Mouse (Mus musculus): ENCODE data around the gene Rpl38.

Rpl38 gene
- long read RNA-seq, experiment 1, transcript Rpl38-203 (4 exons, 457 nt): minor isoform, 59 of 647 reads
- long read RNA-seq, experiment 1, transcript Rpl38-201 (5 exons, 364 nt): minor isoform, 195 of 647 reads
- long read RNA-seq, experiment 1, transcript Rpl38-204 (5 exons, 371 nt): major isoform, 359 of 647 reads
- long read RNA-seq, experiment 1, transcript Rpl38-202 (5 exons, 345 nt): minor isoform, 18 of 647 reads
- long read RNA-seq, experiment 1, partial matches to known transcripts: 1 of 647 reads
- long read RNA-seq, experiment 1, other reads (novel, unspliced or antisense): 15 of 647 reads
- long read RNA-seq, experiment 2, transcript Rpl38-204 (5 exons, 371 nt): major isoform, 287 of 540 reads
- long read RNA-seq, experiment 2, transcript Rpl38-201 (5 exons, 364 nt): minor isoform, 189 of 540 reads
- long read RNA-seq, experiment 2, transcript Rpl38-203 (4 exons, 457 nt): minor isoform, 40 of 540 reads
- long read RNA-seq, experiment 2, transcript Rpl38-202 (5 exons, 345 nt): minor isoform, 14 of 540 reads
- long read RNA-seq, experiment 2, partial matches to known transcripts: 0 of 540 reads
- long read RNA-seq, experiment 2, other reads (novel, unspliced or antisense): 10 of 540 reads

DNA sequence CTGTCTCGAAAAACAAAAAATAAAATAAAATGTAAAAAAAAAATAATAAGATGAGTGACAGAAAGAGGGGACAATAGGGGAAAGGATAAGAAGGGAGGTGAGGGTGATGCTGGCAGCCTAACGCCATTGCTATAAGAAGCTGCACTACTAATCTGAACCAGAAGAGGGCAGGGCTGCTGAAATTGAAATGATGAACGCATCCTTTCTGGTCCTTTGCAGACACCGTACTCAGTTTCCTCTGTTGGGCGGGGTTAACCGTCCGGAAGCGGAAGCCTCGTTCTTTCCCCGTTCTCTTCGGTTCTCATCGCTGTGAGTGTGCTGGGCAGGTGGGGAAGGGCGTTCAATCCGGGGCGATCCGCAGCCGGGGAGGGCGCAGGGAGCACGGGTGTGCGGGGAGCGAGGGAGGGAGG is at the start of gene Rpl38:
Gene Rpl38, plus strand, starts transcription at position 224 of the 410 bp plus-strand sequence.
- intact Hi-C loops (cut with DNase I): no loop called here

DNA sequence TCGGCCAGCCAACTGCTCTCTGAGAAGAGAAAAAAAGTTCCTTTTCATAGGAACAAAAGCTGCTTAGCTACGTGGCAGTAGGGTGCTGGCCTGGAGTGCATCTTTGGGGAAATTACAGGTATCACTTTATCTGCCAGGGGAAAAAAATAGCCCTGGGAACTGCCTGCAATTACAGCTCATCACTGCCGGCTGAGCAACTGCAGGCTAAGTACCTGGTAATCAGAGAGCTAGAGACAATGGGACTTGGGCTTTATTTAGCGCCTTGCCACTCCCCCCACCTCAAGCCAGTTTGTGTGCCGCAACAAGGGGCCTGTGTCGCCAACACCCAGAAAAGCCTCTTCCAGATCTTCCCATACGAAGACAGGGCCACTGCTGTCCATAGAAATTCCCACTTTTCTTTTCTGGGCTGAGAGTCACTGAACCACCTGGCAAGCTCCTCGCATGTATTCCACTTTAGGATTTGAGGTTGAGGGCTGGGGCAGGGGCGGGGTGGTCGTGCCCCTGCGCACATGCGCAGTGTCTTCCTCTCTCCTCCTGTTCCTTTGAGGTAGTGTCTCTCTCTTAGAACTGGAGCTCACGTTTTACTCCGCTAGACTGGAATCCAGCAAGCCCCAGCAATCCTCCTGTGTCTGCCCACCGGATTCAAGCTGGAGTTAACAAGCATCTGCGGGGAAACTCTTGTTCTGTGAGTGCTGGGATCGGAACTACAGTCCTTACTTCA is 49.5 kb upstream of the Rpl38 start:
- intact Hi-C loops (cut with DNase I): no loop called here

DNA sequence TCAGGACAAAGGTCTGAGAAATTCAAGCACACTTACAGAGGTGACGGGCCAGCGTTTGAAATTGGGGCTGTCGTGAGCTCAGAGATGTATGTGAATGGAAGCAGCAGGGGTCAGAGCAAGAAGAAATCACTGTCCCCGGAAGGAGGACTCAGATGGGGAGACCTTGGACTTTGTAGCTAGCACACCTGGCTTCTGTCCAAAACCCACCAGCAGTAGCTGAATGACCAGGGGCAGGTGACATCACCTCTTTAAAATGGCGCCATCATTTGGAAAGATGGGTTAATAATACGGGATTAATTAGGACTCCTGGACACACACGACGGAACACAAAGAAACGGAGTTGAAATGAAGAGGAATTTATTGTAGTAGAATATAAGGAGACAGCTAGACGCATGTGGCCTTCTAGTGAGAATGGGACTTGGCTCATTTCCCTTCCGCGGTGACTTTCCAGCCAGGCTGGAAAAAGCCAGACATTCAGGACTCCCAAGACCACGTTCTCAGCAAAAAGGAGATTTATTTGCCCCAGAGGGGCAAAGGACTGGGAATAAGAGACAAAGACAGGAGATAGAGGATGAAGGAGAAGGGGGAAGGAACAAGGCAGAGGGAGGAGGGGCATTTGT is 42.1 kb upstream of the Rpl38 start:
- intact Hi-C loops (cut with DNase I): no loop called here

DNA sequence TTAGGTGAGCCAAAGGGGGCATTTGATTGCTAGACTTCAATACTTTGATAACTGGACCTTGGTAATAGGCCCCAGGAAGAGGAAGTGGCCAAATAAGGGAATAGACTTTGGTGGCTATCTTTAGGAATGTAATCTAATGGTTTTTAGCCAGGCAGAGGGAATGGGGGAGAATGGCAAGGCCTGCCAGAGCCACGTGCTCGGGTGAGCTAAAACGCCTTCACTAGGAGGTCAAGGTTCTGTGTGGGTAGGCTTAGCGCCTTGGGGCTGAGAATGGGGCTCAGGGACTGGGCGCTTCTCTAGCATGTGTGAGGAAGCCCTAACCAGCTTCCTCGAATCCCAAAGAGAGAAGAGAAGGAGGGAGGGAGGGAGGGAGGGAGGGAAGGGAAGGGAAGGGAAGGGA is 41.3 kb upstream of the Rpl38 start:
- intact Hi-C loops (cut with DNase I): no loop called here

DNA sequence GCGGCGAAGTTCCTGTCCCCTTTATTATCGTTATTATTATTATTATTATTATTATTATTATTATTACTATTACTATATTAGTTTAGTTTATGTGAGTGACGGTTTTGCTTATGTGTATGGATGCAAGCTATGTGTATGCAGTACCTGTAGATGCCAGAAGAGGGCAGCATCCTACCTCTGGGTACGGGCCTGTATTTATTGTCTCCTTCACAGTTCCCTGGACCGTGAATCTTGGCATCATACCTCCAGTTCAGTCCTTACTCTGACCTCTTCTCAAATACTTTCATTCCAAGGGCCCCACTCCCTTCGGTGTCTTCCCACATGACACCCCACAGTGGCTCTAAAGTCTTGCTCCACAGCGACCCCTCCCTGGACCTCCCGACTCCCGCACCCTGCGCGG is 40.3 kb upstream of the Rpl38 start:
- intact Hi-C loops (cut with DNase I): no loop called here

DNA sequence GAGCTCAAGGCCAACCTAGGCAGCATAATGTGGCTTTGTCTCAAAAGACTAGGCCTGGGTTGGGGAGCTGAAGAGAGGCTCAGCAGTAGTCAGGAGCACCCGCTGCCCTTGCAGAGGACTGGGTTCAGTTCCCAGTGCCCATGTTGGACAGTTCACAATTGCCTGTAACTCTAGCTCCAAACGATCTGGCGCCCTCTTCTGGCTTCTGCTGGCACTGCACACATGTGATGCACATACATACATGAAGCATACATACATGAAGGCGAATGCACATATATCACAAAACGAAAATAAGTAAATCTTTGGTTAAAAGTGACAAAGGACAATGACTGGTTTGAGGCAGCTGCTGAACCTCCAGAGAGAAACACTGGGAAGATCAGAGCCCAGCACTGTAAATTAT is 38.3 kb upstream of the Rpl38 start:
- intact Hi-C loops (cut with DNase I): loop anchor here (10.0 kb wide), 1 partner anchor 425 kb away; no protein-coding TSS in a partner anchor

DNA sequence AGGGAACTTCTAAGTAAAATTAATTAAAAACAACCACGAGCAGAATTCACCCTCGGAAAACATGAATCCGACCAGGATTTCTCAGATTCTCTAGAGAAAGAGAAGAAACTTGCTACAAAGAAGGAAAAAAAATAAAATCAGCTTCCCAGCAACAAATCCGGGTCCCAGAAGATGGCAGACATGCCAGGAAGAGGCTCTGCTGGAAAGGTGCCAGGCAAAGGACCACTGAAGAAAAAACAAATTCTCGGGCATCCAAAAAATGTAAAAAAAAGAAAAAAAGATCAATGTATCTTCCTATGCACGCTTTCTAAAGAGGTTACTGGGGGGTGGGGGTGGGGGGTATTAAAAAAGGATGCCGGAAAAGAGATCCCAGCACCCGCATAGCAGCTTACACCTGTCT is 36.1 kb upstream of the Rpl38 start:
- intact Hi-C loops (cut with DNase I): loop anchor here (10.0 kb wide), 1 partner anchor 427 kb away; no protein-coding TSS in a partner anchor

DNA sequence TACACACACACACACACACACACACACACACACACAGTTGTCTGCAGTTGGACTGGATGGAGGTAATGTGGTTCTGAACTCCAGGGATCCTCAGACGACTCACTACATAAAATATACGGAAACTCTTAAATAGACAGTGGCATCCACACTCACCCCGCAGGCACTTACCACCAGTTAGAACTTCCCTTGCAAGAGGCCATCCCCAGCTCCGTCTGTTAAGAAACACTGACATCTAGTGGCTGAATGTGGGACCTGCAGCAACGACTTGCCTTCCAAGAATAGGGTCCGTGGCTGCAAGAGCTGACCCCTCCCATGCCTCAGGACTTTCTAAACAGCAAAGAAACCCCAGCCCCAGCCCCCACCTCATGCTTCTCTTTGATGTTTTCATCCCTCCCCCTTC is 32.0 kb upstream of the Rpl38 start:
- intact Hi-C loops (cut with DNase I): loop anchor here (1.0 to 10.0 kb wide), 4 partner anchors 159 to 769 kb away; no protein-coding TSS in a partner anchor

DNA sequence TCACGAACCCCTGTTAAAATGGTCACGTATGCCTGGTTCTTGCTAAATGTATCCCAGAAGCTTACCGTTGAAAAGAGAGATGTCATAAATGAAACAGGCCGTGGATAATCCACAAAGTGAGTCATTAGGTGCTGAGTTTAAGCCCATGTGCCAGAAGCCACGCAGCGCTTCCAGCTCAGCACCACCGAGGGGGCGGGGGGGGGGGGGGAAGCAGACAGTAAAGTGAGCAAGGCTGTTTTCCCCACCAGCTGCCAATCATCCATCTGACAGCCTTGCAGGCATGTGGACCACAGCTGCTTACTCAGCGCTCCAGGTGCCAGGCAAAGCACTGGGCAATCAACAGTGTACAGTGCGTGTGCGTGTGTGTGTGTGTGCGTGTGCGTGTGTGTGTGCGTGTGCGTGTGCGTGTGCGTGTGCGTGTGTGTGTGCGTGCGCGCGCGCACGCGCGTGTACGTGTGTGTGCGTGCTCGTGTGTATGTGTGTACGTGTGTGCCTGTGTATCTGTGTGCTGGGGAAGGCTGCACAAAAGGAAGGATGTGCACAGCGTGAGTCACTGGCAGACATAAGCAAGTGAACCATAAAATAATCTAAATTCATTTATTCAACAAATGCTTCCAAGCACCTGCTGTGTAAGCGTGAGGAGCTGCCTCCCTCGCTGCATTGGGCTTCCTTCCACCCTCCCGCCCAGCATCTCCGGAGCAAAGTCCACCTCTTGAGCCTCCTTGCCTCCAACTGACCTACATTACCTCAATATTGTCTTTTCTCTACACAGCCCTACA is 31.4 kb upstream of the Rpl38 start:
- intact Hi-C loops (cut with DNase I): loop anchor here (1.0 to 10.0 kb wide), 4 partner anchors 160 to 770 kb away; no protein-coding TSS in a partner anchor

DNA sequence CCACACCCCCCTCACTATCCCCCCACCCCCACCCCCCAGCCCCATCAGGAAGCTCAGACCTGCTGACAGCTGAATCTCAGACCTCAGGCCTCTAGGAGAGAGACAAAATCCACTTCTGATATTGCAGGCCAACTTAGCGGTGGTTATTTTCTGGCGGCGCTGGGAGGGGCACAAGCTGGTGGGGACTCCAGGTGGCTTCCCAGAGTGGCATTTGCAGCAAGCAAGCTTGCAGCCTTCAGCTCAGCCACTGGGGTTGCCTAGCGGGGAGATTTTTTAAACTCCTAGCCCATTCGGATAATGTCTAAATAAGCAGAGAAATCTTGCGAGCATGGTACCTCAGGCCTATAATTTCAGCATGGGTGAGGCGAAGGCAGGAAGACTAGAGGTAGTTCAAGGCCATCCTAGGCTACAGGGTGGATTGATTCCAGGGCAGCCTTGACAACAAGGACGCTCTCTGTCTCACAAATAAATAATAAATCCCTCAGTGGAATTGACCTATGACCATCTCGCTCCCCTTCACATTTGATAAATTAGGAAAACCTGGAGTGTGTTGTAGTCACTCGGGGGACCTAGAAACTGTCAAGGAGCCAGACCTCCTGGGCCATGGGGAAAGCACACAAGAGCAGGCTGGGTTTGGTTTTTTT is 29.6 kb upstream of the Rpl38 start:
- intact Hi-C loops (cut with DNase I): loop anchor here (5.0 to 10.0 kb wide), 3 partner anchors 236 to 771 kb away; no protein-coding TSS in a partner anchor

DNA sequence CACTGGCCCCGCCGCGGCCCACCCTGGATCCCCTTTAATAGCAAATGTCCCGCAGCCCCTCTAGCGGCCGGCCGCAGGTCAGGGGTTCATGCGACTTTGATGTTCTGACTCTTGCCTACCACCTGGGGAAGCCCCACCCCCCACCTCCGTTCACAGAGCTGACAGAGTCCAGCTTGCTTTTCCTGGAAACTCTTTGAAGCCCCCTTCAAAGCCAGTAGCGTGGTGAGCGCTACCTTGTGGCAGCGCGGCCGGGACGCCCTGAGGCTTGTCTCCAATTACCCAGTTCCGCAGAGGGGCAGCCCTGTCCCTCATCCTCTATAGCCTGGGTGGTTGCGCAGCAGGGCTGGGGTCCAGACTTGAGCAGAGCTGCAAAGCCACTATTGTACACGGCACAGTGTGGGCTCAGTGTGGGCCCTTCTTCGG is 28.6 kb upstream of the Rpl38 start:
- intact Hi-C loops (cut with DNase I): loop anchor here (5.0 to 10.0 kb wide), 3 partner anchors 237 to 772 kb away; no protein-coding TSS in a partner anchor

DNA sequence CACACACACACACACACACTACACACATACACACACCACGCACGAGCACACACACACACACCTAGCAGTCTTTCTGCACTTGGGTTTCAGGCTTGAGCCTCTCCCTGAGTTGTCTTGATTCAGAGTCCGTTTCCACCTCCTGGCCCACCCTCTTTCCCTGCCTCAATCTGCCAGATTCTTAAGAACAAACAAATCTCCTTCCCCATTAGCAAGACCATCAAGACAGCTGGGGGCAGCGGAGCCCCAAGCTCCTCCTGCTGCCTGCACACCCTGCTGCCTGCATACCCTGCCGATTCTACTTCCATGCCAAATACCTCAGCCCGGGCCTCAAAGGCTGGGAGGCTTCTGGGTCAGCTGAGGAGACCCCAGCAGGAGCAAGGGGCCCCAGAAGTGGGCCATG is 27.7 kb upstream of the Rpl38 start:
- intact Hi-C loops (cut with DNase I): no loop called here

DNA sequence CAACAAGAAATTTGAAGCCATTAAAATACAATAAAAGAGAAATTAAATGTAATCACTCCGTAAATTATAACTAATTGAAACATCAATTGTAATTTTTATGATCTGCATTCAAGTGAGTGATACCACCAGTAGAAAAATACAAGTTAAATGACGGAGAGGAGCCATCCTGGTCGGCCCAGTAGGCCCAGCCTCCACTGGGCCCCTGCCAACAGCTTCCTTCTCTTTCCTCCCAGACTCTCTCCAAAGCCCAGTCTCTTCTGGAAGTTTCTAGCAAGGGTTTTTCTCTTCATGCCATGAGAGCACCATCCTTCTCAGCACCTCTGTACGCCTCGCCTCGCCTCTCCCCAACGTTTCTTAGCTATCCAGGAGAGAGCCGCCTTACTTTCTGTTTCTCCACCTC is 27.2 kb upstream of the Rpl38 start:
- intact Hi-C loops (cut with DNase I): no loop called here

DNA sequence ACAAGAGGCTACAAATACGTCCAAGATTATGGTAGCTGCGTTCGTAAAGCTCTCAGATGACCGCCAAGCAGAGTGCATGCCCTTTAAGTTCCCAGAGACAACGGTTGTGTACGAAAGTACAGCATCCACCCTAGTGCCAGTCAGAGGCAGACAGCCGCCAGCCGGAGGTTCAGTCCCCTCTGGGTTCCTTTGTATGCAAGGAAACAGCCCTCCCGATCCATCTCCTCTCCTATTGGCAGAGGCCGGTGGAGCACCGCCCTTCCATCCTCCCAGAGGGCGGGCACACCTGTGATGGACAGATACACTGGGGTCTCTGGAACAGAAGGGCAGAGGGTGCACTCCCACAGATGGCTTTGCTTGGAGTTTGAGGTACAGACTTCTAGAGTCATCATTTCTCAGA is 26.1 kb upstream of the Rpl38 start:
- intact Hi-C loops (cut with DNase I): no loop called here

DNA sequence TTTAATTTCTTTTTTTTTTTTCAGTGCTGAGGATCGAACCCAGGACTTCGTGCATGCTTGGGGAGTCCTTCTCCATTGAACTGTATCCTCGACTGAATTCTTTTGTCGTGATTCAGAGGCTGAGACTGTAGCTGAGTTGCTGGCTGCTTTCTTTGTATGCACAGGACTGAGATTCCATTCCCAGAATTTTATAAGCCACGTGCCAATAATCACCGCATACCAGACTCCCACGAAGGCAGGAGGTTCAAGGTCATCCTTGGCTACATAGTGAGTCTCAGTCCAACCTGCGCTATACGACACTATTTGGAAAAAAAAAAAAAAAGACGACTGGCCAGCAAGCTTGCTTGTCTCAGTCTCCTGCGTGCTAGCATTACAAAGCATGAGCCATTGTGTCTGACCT is 25.4 kb upstream of the Rpl38 start:
- intact Hi-C loops (cut with DNase I): no loop called here

DNA sequence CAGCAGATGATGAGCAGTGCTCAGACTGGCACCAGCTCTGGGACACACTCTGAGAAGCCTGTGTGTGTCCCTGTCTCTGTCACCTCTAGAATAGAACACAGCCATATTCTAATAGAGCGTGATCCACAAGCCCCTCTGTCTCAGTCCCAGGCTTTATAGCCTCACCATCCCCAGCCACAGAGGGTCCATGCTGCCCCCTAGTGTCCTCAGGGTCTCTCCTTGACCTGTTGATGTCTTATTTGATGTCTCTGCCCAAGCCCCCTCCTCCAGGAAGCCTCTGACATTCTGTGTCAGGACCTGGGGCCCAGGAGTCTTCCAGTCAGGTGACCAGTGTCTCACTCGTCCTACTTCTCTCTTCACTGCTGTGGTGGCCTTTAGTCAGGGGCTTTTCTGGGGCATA is 24.2 kb upstream of the Rpl38 start:
- intact Hi-C loops (cut with DNase I): no loop called here

DNA sequence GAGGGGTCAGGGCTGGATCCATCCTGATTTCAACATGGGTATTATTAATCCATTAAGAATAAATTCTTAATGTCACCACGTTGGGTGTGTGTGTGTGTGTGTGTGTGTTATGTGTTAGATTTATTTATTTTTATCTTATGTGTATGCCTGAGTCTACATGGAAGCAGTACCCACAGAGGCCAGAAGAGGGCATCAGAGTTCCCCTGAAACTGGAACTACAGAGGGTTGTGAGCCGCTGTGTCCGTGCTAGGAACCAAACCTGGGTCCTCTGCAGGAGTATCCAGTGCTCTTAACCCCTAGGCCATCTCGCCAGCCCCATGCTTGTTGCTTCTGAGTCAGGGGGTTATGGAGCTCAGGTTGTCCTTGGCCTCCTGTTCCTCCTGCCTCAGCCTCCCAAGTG is 18.8 kb upstream of the Rpl38 start:
- intact Hi-C loops (cut with DNase I): no loop called here

DNA sequence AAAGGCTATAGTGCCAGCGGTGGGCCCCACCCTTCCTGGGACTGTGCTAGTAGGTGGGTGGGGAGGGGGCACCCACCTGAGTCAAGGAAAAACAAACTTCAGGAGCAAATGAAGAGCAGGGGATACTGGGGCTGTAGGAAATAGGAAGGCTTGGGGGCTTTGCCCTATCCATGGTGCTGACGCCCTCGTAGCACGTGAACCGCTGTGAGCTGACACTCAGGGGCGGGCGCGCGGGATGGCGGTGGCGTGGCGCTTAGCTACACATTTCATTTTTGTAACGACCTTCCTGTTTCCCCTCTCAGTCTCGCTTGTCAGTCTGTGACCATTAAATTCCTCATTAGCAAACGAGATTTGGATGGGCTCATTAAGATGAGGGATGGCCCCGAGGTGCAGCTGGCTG is 15.8 kb upstream of the Rpl38 start:
- intact Hi-C loops (cut with DNase I): no loop called here

DNA sequence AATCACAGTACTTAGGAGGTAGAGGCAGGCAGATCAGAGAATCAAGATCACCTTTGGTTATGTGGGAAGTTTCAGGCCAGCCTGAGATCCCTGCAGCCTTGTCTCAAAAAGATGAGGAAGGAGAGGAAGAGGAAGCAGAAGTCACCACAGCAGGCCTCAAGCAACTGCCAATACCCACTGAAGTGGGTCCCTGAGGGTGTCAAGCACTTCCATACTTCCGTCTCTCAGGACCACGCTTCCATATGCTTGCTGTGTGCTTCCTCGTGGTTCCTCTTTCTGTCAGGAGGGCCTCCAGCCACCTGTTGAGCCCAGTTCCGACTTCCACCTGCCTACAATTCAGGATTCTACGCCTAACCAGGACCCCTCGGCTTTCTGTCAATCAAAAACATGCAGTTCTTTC is 14.7 kb upstream of the Rpl38 start:
- intact Hi-C loops (cut with DNase I): no loop called here

DNA sequence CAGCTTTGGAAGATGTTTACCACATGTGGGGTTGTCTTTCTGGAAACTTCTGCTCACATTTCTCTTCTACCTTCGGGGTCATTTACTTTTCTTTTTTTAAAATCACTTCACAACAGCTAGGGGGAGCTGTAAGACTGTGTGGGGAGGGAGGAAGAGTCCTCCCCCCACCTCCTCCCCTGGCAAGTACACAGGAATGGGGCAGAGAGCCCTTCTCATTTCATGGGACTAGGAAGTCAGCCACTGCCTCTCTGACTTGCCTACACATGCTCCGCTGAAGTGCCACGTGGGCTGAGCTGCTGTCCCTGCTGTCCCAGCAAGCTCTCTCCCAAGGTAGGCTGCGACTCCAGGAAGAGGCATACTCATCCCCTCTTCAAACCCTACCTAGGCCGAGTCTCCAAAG is 13.8 kb upstream of the Rpl38 start:
- intact Hi-C loops (cut with DNase I): no loop called here
